ENCODE assay signal across 9 mouse cellular contexts in genomic region chr4:141360846-141361245, GRCm38 (mm10). TPM values are rescaled to one million over a fixed set of nuclear protein-coding genes. Genes with fewer than 3 reads are reported as not detected.
A peak's percentile ranks its signal among the peaks of the same experiment; 100 is the strongest.
DNase-seq lines count a peak whose midpoint lies in the region; ATAC-seq and TF ChIP-seq lines count a peak whose summit lies in the region.
"Had no signal": no experiment of that assay in that cellular context is flagged by ENCODE, and none has a peak within 500 bp of the region (broad histone marks: within the 10 kb centered on the region; RNA-seq: fewer than 3 reads in every experiment).

No protein-coding gene starts in this region.

- no peak for ATAC-seq in forebrain, embryonic 14.5 days
- no peak for ATAC-seq in forebrain, embryonic 16.5 days
- ATAC-seq in neural tube, embryonic 15.5 days (ENCODE audit: low FRiP score): no peak

- intact Hi-C loops in left cerebral cortex, postnatal 25 days (cut with DNase I): loop anchor here (2.0 kb wide), 1 partner anchor 156 kb away; no protein-coding TSS in a partner anchor

- no peak overlapping the region for H3K9ac ChIP-seq in forebrain, embryonic 14.5 days (ENCODE audit: low read length)
- H3K9ac ChIP-seq in forebrain, embryonic 16.5 days (replicated peaks; ENCODE audit: low read depth, low read length): no peak overlapping the region
- H3K9ac ChIP-seq in neural tube, embryonic 15.5 days (replicated peaks): no peak overlapping the region
- H3K9ac ChIP-seq: hindbrain, embryonic 15.5 days had no signal

- TF ChIP-seq CTCF in small intestine, adult 2 months (IDR thresholded peaks at IDR 0.05; ENCODE audit: extremely low read depth, insufficient read length, insufficient replicate concordance, low read depth, low read length): peak; percentile 74; the same call in 1 of the 2 replicates

- H3K4me2 ChIP-seq in forebrain, embryonic 14.5 days (ENCODE audit: low read length): no peak overlapping the region
- H3K4me2 ChIP-seq in forebrain, embryonic 16.5 days (ENCODE audit: low read length): no peak overlapping the region
- H3K4me2 ChIP-seq in neural tube, embryonic 15.5 days: no peak overlapping the region
- H3K4me2 ChIP-seq: hindbrain, embryonic 15.5 days had no signal

- no peaks in the 10 kb centered on the region for H3K36me3 ChIP-seq in forebrain, embryonic 14.5 days (ENCODE audit: control insufficient read depth, insufficient read depth, low read length)
- H3K36me3 ChIP-seq in forebrain, embryonic 16.5 days (ENCODE audit: control insufficient read depth, insufficient read depth): no peaks in the 10 kb centered on the region
- H3K36me3 ChIP-seq in neural tube, embryonic 15.5 days: no peaks in the 10 kb centered on the region
- H3K36me3 ChIP-seq in small intestine, adult 2 months (ENCODE audit: control insufficient read depth, insufficient read depth, low read length): no peaks in the 10 kb centered on the region
- H3K36me3 ChIP-seq: hindbrain, embryonic 15.5 days had no signal

- WGBS in forebrain, embryonic 14.5 days: 24% methylated on average over 7 of the region's 7 CpGs
- 26% methylated on average over 7 of the region's 7 CpGs for WGBS in forebrain, embryonic 16.5 days
- WGBS in neural tube, embryonic 15.5 days: 34% methylated on average over 7 of the region's 7 CpGs
- WGBS in small intestine, adult 2 months: 48% methylated on average over 7 of the region's 7 CpGs

- H3K4me3 ChIP-seq in forebrain, embryonic 14.5 days (ENCODE audit: low read depth, low read length): no peak overlapping the region
- H3K4me3 ChIP-seq in forebrain, embryonic 16.5 days (replicated peaks; ENCODE audit: low read length): no peak overlapping the region
- no peak overlapping the region for H3K4me3 ChIP-seq in neural tube, embryonic 15.5 days (replicated peaks)
- H3K4me3 ChIP-seq in small intestine, adult 2 months (ENCODE audit: low read depth, low read length): no peak overlapping the region
- H3K4me3 ChIP-seq: hindbrain, embryonic 15.5 days had no signal

- TF ChIP-seq POLR2A in small intestine, adult 2 months (IDR thresholded peaks at IDR 0.05; ENCODE audit: low read depth, low read length): no peak

- H3K4me1 ChIP-seq in forebrain, embryonic 14.5 days (ENCODE audit: control insufficient read depth, insufficient read depth, low read length): peaks cover 6% of the 10 kb centered on the region; the same call in 1 of the 2 replicates
- no peaks in the 10 kb centered on the region; the same call in 1 of the 2 replicates for H3K4me1 ChIP-seq in forebrain, embryonic 16.5 days (replicated peaks; ENCODE audit: control insufficient read depth, insufficient read depth, low read length)
- peaks cover 8% of the 10 kb centered on the region for H3K4me1 ChIP-seq in neural tube, embryonic 15.5 days
- peaks cover 4% of the 10 kb centered on the region for H3K4me1 ChIP-seq in small intestine, adult 2 months (ENCODE audit: control insufficient read depth, insufficient read depth, insufficient read length, low read length)
- H3K4me1 ChIP-seq: hindbrain, embryonic 15.5 days had no signal

- H3K27me3 ChIP-seq in forebrain, embryonic 14.5 days (replicated peaks; ENCODE audit: control insufficient read depth, insufficient read depth, low read length): no peaks in the 10 kb centered on the region; the same call in 1 of the 2 replicates
- H3K27me3 ChIP-seq in forebrain, embryonic 16.5 days (replicated peaks; ENCODE audit: control insufficient read depth, insufficient read depth, low read length): no peaks in the 10 kb centered on the region
- H3K27me3 ChIP-seq in neural tube, embryonic 15.5 days (replicated peaks): peaks cover 11% of the 10 kb centered on the region
- no peaks in the 10 kb centered on the region for H3K27me3 ChIP-seq in small intestine, adult 2 months (ENCODE audit: control insufficient read depth, insufficient read depth, low read length)

- DNase-seq in forebrain, embryonic 14.5 days (ENCODE audit: low spot score): peak; percentile 53
- peak; percentile 64 for DNase-seq in neural tube, embryonic 10.5 days (ENCODE audit: extremely low spot score, low spot score)
- DNase-seq in embryo, embryonic 11.5 days (ENCODE audit: low read depth, low spot score): peak; percentile 32
- no peak for DNase-seq in left cerebral cortex, postnatal 25 days (ENCODE audit: low spot score in 2 of 2)
- DNase-seq in yolk sac, embryonic 10.5 days (ENCODE audit: low spot score): no peak

- no peaks in the 10 kb centered on the region for H3K9me3 ChIP-seq in forebrain, embryonic 14.5 days (replicated peaks; ENCODE audit: control insufficient read depth, low read length)
- no peaks in the 10 kb centered on the region for H3K9me3 ChIP-seq in forebrain, embryonic 16.5 days (ENCODE audit: control insufficient read depth, low read length)
- H3K9me3 ChIP-seq in neural tube, embryonic 15.5 days (replicated peaks): no peaks in the 10 kb centered on the region
- H3K9me3 ChIP-seq: hindbrain, embryonic 15.5 days had no signal

- H3K27ac ChIP-seq in forebrain, embryonic 14.5 days (ENCODE audit: low read depth, low read length): no peak overlapping the region
- no peak overlapping the region for H3K27ac ChIP-seq in forebrain, embryonic 16.5 days (ENCODE audit: low read length)
- H3K27ac ChIP-seq in neural tube, embryonic 15.5 days (replicated peaks): no peak overlapping the region
- H3K27ac ChIP-seq in small intestine, adult 2 months (ENCODE audit: insufficient read depth, low read depth, low read length): no peak overlapping the region
- H3K27ac ChIP-seq: hindbrain, embryonic 15.5 days had no signal

RNA-seq across cellular contexts. Expression of gene Fam131c, which starts 7.2 kb away (rescaled TPM):
- polyA plus RNA-seq in forebrain, embryonic 14.5 days (2014; fragmentation: Nextera tagmentation; extraction: Ambion mirVana): 10.2 and 15.8 TPM in 2 replicates
- 11.6 and 19.8 TPM in 2 replicates for polyA plus RNA-seq in forebrain, embryonic 16.5 days (2015; fragmentation: Nextera tagmentation; extraction: Ambion mirVana)
- polyA plus RNA-seq in neural tube, embryonic 15.5 days (2015; fragmentation: Nextera tagmentation; extraction: Ambion mirVana): 35.2 and 42.5 TPM in 2 replicates
- polyA plus RNA-seq in small intestine, adult 2 months (2012; rRNA removed): 0.77 and 1.8 TPM in 2 replicates
- total RNA-seq in left cerebral cortex, postnatal 25 days (2021): 1 to 10 TPM; 3.1 to 3.5 TPM

RNA-seq across cellular contexts. Expression of gene Clcnka, which starts 37.7 kb away (rescaled TPM):
- not detected in 2 replicates for polyA plus RNA-seq in forebrain, embryonic 14.5 days (2014; fragmentation: Nextera tagmentation; extraction: Ambion mirVana)
- polyA plus RNA-seq in forebrain, embryonic 16.5 days (2015; fragmentation: Nextera tagmentation; extraction: Ambion mirVana): not detected in 2 replicates
- 0.33 TPM in 1 of 2 replicates, not detected in the other for polyA plus RNA-seq in neural tube, embryonic 15.5 days (2015; fragmentation: Nextera tagmentation; extraction: Ambion mirVana)
- 0.04 TPM in 1 of 2 replicates, not detected in the other for polyA plus RNA-seq in small intestine, adult 2 months (2012; rRNA removed)
- not detected for total RNA-seq in left cerebral cortex, postnatal 25 days (2021)

RNA-seq across cellular contexts. Expression of gene Clcnkb, which starts 55.0 kb away (rescaled TPM):
- polyA plus RNA-seq in forebrain, embryonic 14.5 days (2014; fragmentation: Nextera tagmentation; extraction: Ambion mirVana): not detected in 2 replicates
- polyA plus RNA-seq in forebrain, embryonic 16.5 days (2015; fragmentation: Nextera tagmentation; extraction: Ambion mirVana): 0.10 TPM in 1 of 2 replicates, not detected in the other
- polyA plus RNA-seq in neural tube, embryonic 15.5 days (2015; fragmentation: Nextera tagmentation; extraction: Ambion mirVana): 0.27 TPM in 1 of 2 replicates, not detected in the other
- not detected in 2 replicates for polyA plus RNA-seq in small intestine, adult 2 months (2012; rRNA removed)
- total RNA-seq in left cerebral cortex, postnatal 25 days (2021): not detected
- polyA plus RNA-seq: hindbrain, embryonic 15.5 days had no signal

RNA-seq across cellular contexts. Expression of gene Hspb7, which starts 59.7 kb away (rescaled TPM):
- polyA plus RNA-seq in forebrain, embryonic 14.5 days (2014; fragmentation: Nextera tagmentation; extraction: Ambion mirVana): not detected in 2 replicates
- polyA plus RNA-seq in forebrain, embryonic 16.5 days (2015; fragmentation: Nextera tagmentation; extraction: Ambion mirVana): not detected in 2 replicates
- polyA plus RNA-seq in neural tube, embryonic 15.5 days (2015; fragmentation: Nextera tagmentation; extraction: Ambion mirVana): 0.31 and 1.0 TPM in 2 replicates
- polyA plus RNA-seq in small intestine, adult 2 months (2012; rRNA removed): 4.7 and 5.8 TPM in 2 replicates
- under 1 TPM; 0.39 to 0.66 TPM for total RNA-seq in left cerebral cortex, postnatal 25 days (2021)
- polyA plus RNA-seq: hindbrain, embryonic 15.5 days had no signal

RNA-seq across cellular contexts. Expression of gene Epha2, which starts 59.8 kb away (rescaled TPM):
- 0.58 and 0.64 TPM in 2 replicates for polyA plus RNA-seq in forebrain, embryonic 14.5 days (2014; fragmentation: Nextera tagmentation; extraction: Ambion mirVana)
- polyA plus RNA-seq in forebrain, embryonic 16.5 days (2015; fragmentation: Nextera tagmentation; extraction: Ambion mirVana): 0.92 and 1.5 TPM in 2 replicates
- 0.87 and 1.9 TPM in 2 replicates for polyA plus RNA-seq in neural tube, embryonic 15.5 days (2015; fragmentation: Nextera tagmentation; extraction: Ambion mirVana)
- 28.3 and 86.3 TPM in 2 replicates for polyA plus RNA-seq in small intestine, adult 2 months (2012; rRNA removed)
- 1 to 10 TPM in 1 of 2 experiments, under 1 TPM in 1; 0.82 to 1.2 TPM for total RNA-seq in left cerebral cortex, postnatal 25 days (2021)

Comparison
In these comparisons a context has a peak if more than half of its experiments do, and no peak if none do; other contexts are left out.
1. DNase-seq: peak in forebrain, embryonic 14.5 days (single experiment), neural tube, embryonic 10.5 days (single experiment) and embryo, embryonic 11.5 days (single experiment); none in left cerebral cortex, postnatal 25 days (0 of 2) and yolk sac, embryonic 10.5 days (single experiment).